In genomic region chr9:63074803-63075202, GRCm38 (mm10) we compare ENCODE assay signal across 11 mouse cellular contexts.
DNase-seq lines count a peak whose midpoint lies in the region; ATAC-seq and TF ChIP-seq lines count a peak whose summit lies in the region.
"Had no signal": no experiment of that assay in that cellular context is flagged by ENCODE, and none has a peak within 500 bp of the region (broad histone marks: within the 10 kb centered on the region; RNA-seq: fewer than 3 reads in every experiment).

No protein-coding gene starts in this region.

- H3K4me1 ChIP-seq in embryonic facial prominence, embryonic 11.5 days (ENCODE audit: control insufficient read depth, insufficient read depth, low read length): no peaks in the 10 kb centered on the region
- H3K4me1 ChIP-seq in heart, embryonic 16.5 days (ENCODE audit: control insufficient read depth, insufficient read depth, low read length): peaks cover 28% of the 10 kb centered on the region

- ATAC-seq in embryonic facial prominence, embryonic 11.5 days (replicated peaks; ENCODE audit: insufficient number of reproducible peaks, low FRiP score, low TSS enrichment, low read depth): no peak
- ATAC-seq in heart, embryonic 16.5 days (replicated peaks; ENCODE audit: extremely low read depth, insufficient read depth, low FRiP score): 0 out of 2 replicates have a peak, but pooled peaks have one; percentile 35
- no peak for ATAC-seq in inflammation-experienced regulatory T-cells, adult 6 months
- ATAC-seq: liver, postnatal 0 days had no signal

- intact Hi-C loops in left cerebral cortex, adult 2 months (cut with DNase I): loop anchor here (5.0 kb wide), 1 partner anchor 47 kb away; no protein-coding TSS in a partner anchor

- H3K36me3 ChIP-seq in embryonic facial prominence, embryonic 11.5 days (replicated peaks; ENCODE audit: control insufficient read depth, insufficient read depth, low read depth, low read length): no peaks in the 10 kb centered on the region
- no peaks in the 10 kb centered on the region for H3K36me3 ChIP-seq in heart, embryonic 16.5 days (ENCODE audit: control insufficient read depth, insufficient read depth)
- H3K36me3 ChIP-seq: G1E; neural tube, embryonic 12.5 days had no signal

- no peak overlapping the region for H3K4me2 ChIP-seq in embryonic facial prominence, embryonic 11.5 days (ENCODE audit: low read depth, low read length)
- peak overlapping the region; percentile 7; the same call in 1 of the 2 replicates for H3K4me2 ChIP-seq in heart, embryonic 16.5 days (ENCODE audit: low read depth, low read length)
- H3K4me2 ChIP-seq: neural tube, embryonic 12.5 days had no signal

- H3K27me3 ChIP-seq in embryonic facial prominence, embryonic 11.5 days (ENCODE audit: control insufficient read depth, insufficient read depth, low read length): no peaks in the 10 kb centered on the region
- no peaks in the 10 kb centered on the region for H3K27me3 ChIP-seq in heart, embryonic 16.5 days (ENCODE audit: control insufficient read depth, insufficient read depth, low read length)
- H3K27me3 ChIP-seq: neural tube, embryonic 12.5 days had no signal

- no peak overlapping the region for H3K4me3 ChIP-seq in left cerebral cortex, adult 2 months
- H3K4me3 ChIP-seq in embryonic facial prominence, embryonic 11.5 days (ENCODE audit: low read depth, low read length): no peak overlapping the region
- H3K4me3 ChIP-seq in heart, embryonic 16.5 days (ENCODE audit: low read length): no peak overlapping the region
- H3K4me3 ChIP-seq: layer of hippocampus, adult 2 months; neural tube, embryonic 12.5 days had no signal

- no peaks in the 10 kb centered on the region; the same call in 1 of the 2 replicates for H3K9me3 ChIP-seq in embryonic facial prominence, embryonic 11.5 days (replicated peaks; ENCODE audit: control insufficient read depth, low read length)
- no peaks in the 10 kb centered on the region for H3K9me3 ChIP-seq in heart, embryonic 16.5 days (replicated peaks; ENCODE audit: control insufficient read depth, low read length)
- H3K9me3 ChIP-seq: G1E; neural tube, embryonic 12.5 days had no signal

- H3K27ac ChIP-seq in left cerebral cortex, adult 2 months: peak overlapping the region; percentile 47; the same call in 1 of the 2 replicates
- peak overlapping the region; percentile 5; the same call in 1 of the 2 replicates for H3K27ac ChIP-seq in embryonic facial prominence, embryonic 11.5 days (replicated peaks; ENCODE audit: low read depth, low read length)
- peak overlapping the region; percentile 7; the same call in 1 of the 2 replicates for H3K27ac ChIP-seq in heart, embryonic 16.5 days (ENCODE audit: low read length)
- H3K27ac ChIP-seq: neural tube, embryonic 12.5 days had no signal

- H3K9ac ChIP-seq in embryonic facial prominence, embryonic 11.5 days (replicated peaks; ENCODE audit: low read length): no peak overlapping the region
- H3K9ac ChIP-seq in heart, embryonic 16.5 days (ENCODE audit: low read length): no peak overlapping the region
- H3K9ac ChIP-seq: liver, postnatal 0 days; neural tube, embryonic 12.5 days had no signal

- no peak for DNase-seq in left cerebral cortex, adult 2 months (ENCODE audit: extremely low spot score in 1 of 2, low spot score in 2 of 2)
- no peak for DNase-seq in left cerebral cortex, adult 9 months (ENCODE audit: low spot score in 2 of 2)
- DNase-seq in embryonic facial prominence, embryonic 11.5 days (ENCODE audit: low spot score): peak; percentile 31
- DNase-seq in mesoderm, embryonic 11.5 days (ENCODE audit: low read depth, low spot score): peak; percentile 34
- no peak for DNase-seq in thymus, postnatal 0 days (ENCODE audit: low spot score)
- DNase-seq: liver, postnatal 0 days had no signal

- 27% methylated on average over 7 of the region's 7 CpGs for WGBS in embryonic facial prominence, embryonic 11.5 days
- WGBS in heart, embryonic 16.5 days: 38% methylated on average over 7 of the region's 7 CpGs

- no peak for TF ChIP-seq CTCF in left cerebral cortex, adult 2 months (IDR thresholded peaks at IDR 0.05)

Comparison
In these comparisons a context has a peak if more than half of its experiments do, and no peak if none do; other contexts are left out.
1. DNase-seq: peak in embryonic facial prominence, embryonic 11.5 days (single experiment) and mesoderm, embryonic 11.5 days (single experiment); none in left cerebral cortex, adult 2 months (0 of 2), left cerebral cortex, adult 9 months (0 of 2) and thymus, postnatal 0 days (single experiment).
2. Peak in every context shown above with its lines, with median percentiles within 50 percentile points of each other: H3K27ac ChIP-seq.